Mouse (Mus musculus): ENCODE measurements around the gene Pde3a.

Pde3a gene

GRCm38 (mm10) chr6:141495634-141496418, 246.8 kb downstream of the Pde3a start:
- in situ Hi-C loops (cut with MseI, MboI) = no loop called here

GRCm38 (mm10) chr6:141499511-141499910, 250.4 kb downstream of the Pde3a start:
- in situ Hi-C loops (cut with MseI, MboI) = no loop called here

- in situ Hi-C loops (cut with MseI, MboI) = no loop called here
Observed at GRCm38 (mm10) chr6:141501171-141501570, 252.1 kb downstream of the Pde3a start.

GRCm38 (mm10) chr6:141522541-141522940, 273.5 kb downstream of the Pde3a start:
- in situ Hi-C loops (cut with MseI, MboI) = no loop called here

- in situ Hi-C loops (cut with MseI, MboI) = no loop called here
Observed at GRCm38 (mm10) chr6:141523747-141524640, 274.9 kb downstream of the Pde3a start, which contains the start of gene Slco1c1. Gene Slco1c1, plus strand, starts transcription at chr6:141524368.

GRCm38 (mm10) chr6:141525787-141526186, 276.7 kb downstream of the Pde3a start:
- in situ Hi-C loops (cut with MseI, MboI) = no loop called here

- in situ Hi-C loops (cut with MseI, MboI) = no loop called here
Observed at GRCm38 (mm10) chr6:141530865-141531264, 281.8 kb downstream of the Pde3a start.

- in situ Hi-C loops (cut with MseI, MboI) = no loop called here
Observed at GRCm38 (mm10) chr6:141537298-141537697, 288.2 kb downstream of the Pde3a start.

GRCm38 (mm10) chr6:141541136-141541535, 292.1 kb downstream of the Pde3a start:
- in situ Hi-C loops (cut with MseI, MboI) = no loop called here

GRCm38 (mm10) chr6:141543344-141543743, 294.3 kb downstream of the Pde3a start:
- in situ Hi-C loops (cut with MseI, MboI) = no loop called here
